In the genomic region with DNA sequence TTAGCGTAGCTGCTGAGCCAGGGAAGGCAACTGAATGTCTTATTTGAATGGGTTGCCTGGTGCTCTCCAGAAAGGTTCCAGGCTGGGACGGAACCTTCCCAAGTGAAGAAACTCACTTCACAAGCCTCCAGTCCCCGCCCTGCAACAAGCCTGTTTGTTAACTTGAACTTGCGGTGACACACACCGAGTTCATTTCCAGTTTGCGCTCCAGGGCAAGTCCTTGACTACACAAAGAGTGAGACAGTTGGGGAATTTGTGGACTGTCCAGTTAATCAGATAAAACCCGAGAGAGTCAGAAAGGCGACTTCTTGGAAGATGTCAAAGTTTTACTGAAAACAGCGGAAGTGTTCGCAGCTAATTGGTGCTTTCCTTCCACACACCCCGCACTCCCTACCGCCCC, we compare ENCODE assay signal across 21 mouse cellular contexts.
DNase-seq lines count a peak whose midpoint lies in the region; ATAC-seq and TF ChIP-seq lines count a peak whose summit lies in the region.
"Had no signal": no experiment of that assay in that cellular context is flagged by ENCODE, and none has a peak within 500 bp of the region (broad histone marks: within the 10 kb centered on the region; RNA-seq: fewer than 3 reads in every experiment).

No protein-coding gene starts in this region.

- WGBS in kidney, adult 2 months: 63% methylated on average over 12 of the region's 12 CpGs
- 65% methylated on average over 12 of the region's 12 CpGs for WGBS in lung, embryonic 14.5 days
- 67% methylated on average over 12 of the region's 12 CpGs for WGBS in lung, adult 2 months
- WGBS in stomach, postnatal 0 days: 59% methylated on average over 12 of the region's 12 CpGs

- ATAC-seq in lung, embryonic 14.5 days (ENCODE audit: insufficient read depth): no peak
- ATAC-seq in stomach, postnatal 0 days (ENCODE audit: low FRiP score, low TSS enrichment): peak; percentile 83
- ATAC-seq in megakaryocyte progenitor cell, adult 5-6 weeks (replicated peaks; ENCODE audit: poor library complexity): no peak
- ATAC-seq: activated CD4-positive, CD25-positive, alpha-beta regulatory T cell, adult 4 months; forebrain, embryonic 14.5 days had no signal

- H3K4me1 ChIP-seq in kidney, adult 2 months (ENCODE audit: control insufficient read depth, insufficient read depth, low read length): peaks cover 19% of the 10 kb centered on the region
- H3K4me1 ChIP-seq in lung, embryonic 14.5 days (ENCODE audit: insufficient read depth): no peaks in the 10 kb centered on the region
- H3K4me1 ChIP-seq in lung, adult 2 months (ENCODE audit: control insufficient read depth, insufficient read depth, low read length): no peaks in the 10 kb centered on the region
- H3K4me1 ChIP-seq in stomach, postnatal 0 days (replicated peaks; ENCODE audit: control insufficient read depth, insufficient read depth): no peaks in the 10 kb centered on the region
- H3K4me1 ChIP-seq: embryonic facial prominence, embryonic 15.5 days; forebrain, embryonic 10.5 days; heart, embryonic 13.5 days had no signal

- H3K36me3 ChIP-seq in kidney, adult 2 months (ENCODE audit: control insufficient read depth, insufficient read depth, low read length): no peaks in the 10 kb centered on the region
- no peaks in the 10 kb centered on the region for H3K36me3 ChIP-seq in lung, embryonic 14.5 days (ENCODE audit: insufficient read depth)
- H3K36me3 ChIP-seq in stomach, postnatal 0 days (ENCODE audit: control insufficient read depth, insufficient read depth, low read length): no peaks in the 10 kb centered on the region
- H3K36me3 ChIP-seq: embryonic facial prominence, embryonic 15.5 days; forebrain, embryonic 10.5 days; heart, embryonic 13.5 days had no signal

- H3K27ac ChIP-seq in kidney, adult 2 months (ENCODE audit: insufficient read depth, low read depth, low read length): peak overlapping the region; percentile 28; the same call in 1 of the 2 replicates
- no peak overlapping the region for H3K27ac ChIP-seq in lung, embryonic 14.5 days (ENCODE audit: low read depth)
- no peak overlapping the region for H3K27ac ChIP-seq in stomach, postnatal 0 days (replicated peaks)
- H3K27ac ChIP-seq: embryonic facial prominence, embryonic 15.5 days; forebrain, embryonic 10.5 days; heart, embryonic 13.5 days had no signal

- H3K27me3 ChIP-seq in kidney, adult 2 months (replicated peaks; ENCODE audit: control insufficient read depth, insufficient read depth, low read length): no peaks in the 10 kb centered on the region
- H3K27me3 ChIP-seq in lung, embryonic 14.5 days (ENCODE audit: insufficient read depth, low read length): no peaks in the 10 kb centered on the region
- H3K27me3 ChIP-seq in stomach, postnatal 0 days (ENCODE audit: control insufficient read depth, insufficient read depth, low read length): no peaks in the 10 kb centered on the region
- H3K27me3 ChIP-seq: embryonic facial prominence, embryonic 15.5 days; heart, embryonic 13.5 days had no signal

- no peak overlapping the region for H3K9ac ChIP-seq in lung, embryonic 14.5 days
- H3K9ac ChIP-seq in stomach, postnatal 0 days (ENCODE audit: low read length): no peak overlapping the region
- H3K9ac ChIP-seq: embryonic facial prominence, embryonic 15.5 days; heart, embryonic 13.5 days had no signal

- no peak for TF ChIP-seq CTCF in kidney, adult 2 months (conservative IDR thresholded peaks at IDR 0.05; ENCODE audit: insufficient read depth, insufficient read length, low read depth, low read length)
- no peak for TF ChIP-seq CTCF in lung, embryonic 14.5 days (IDR thresholded peaks at IDR 0.05; ENCODE audit: low read depth)
- no peak for TF ChIP-seq CTCF in lung, adult 2 months (IDR thresholded peaks at IDR 0.05; ENCODE audit: insufficient read depth, low read length)
- TF ChIP-seq CTCF in stomach, postnatal 0 days (IDR thresholded peaks at IDR 0.05; ENCODE audit: low read depth): no peak

- H3K9me3 ChIP-seq in lung, embryonic 14.5 days (ENCODE audit: low read depth, low read length): no peaks in the 10 kb centered on the region; the same call in 1 of the 2 replicates
- no peaks in the 10 kb centered on the region for H3K9me3 ChIP-seq in stomach, postnatal 0 days (ENCODE audit: control insufficient read depth, low read length)
- H3K9me3 ChIP-seq: embryonic facial prominence, embryonic 15.5 days; forebrain, embryonic 10.5 days had no signal

- no peak for TF ChIP-seq POLR2A in kidney, adult 2 months (IDR thresholded peaks at IDR 0.05; ENCODE audit: low read depth, low read length)
- TF ChIP-seq POLR2A in lung, adult 2 months (IDR thresholded peaks at IDR 0.05; ENCODE audit: borderline replicate concordance, extremely low read depth, low read depth, low read length): no peak

- H3K4me2 ChIP-seq in lung, embryonic 14.5 days: no peak overlapping the region
- H3K4me2 ChIP-seq in stomach, postnatal 0 days (replicated peaks; ENCODE audit: low read depth): no peak overlapping the region
- H3K4me2 ChIP-seq: embryonic facial prominence, embryonic 15.5 days; heart, embryonic 13.5 days had no signal

- peak; percentile 79 for DNase-seq in kidney, adult 2 months
- no peak for DNase-seq in kidney, adult 11 months
- DNase-seq in lung, embryonic 14.5 days: peak; percentile 7
- no peak for DNase-seq in lung, adult 2 months
- peak; percentile 62 for DNase-seq in urinary bladder, postnatal 14 days (ENCODE audit: low spot score)
- no peak for DNase-seq in urinary bladder, postnatal 4 days (ENCODE audit: low spot score in 2 of 2)
- DNase-seq in stomach, postnatal 0 days (ENCODE audit: low spot score): peak; percentile 70
- DNase-seq: adrenal gland, adult 2 months; adrenal gland, postnatal 25 days; cerebellum, adult 2 months; cerebellum, postnatal 14 days; embryo, embryonic 11 days; gastrocnemius, postnatal 36 days; heart, postnatal 36 days had no signal

- TF ChIP-seq EP300 in stomach, postnatal 0 days (optimal IDR thresholded peaks at IDR 0.05): no peak

- no peak overlapping the region for H3K4me3 ChIP-seq in kidney, adult 2 months (ENCODE audit: insufficient read depth, low read depth, low read length)
- no peak overlapping the region for H3K4me3 ChIP-seq in lung, embryonic 14.5 days (ENCODE audit: low read depth, low read length)
- no peak overlapping the region for H3K4me3 ChIP-seq in lung, adult 2 months (replicated peaks; ENCODE audit: extremely low read depth, low read depth, low read length)
- no peak overlapping the region for H3K4me3 ChIP-seq in stomach, postnatal 0 days (ENCODE audit: low read depth, low read length)
- H3K4me3 ChIP-seq: embryonic facial prominence, embryonic 15.5 days; erythroblast, embryonic 14.5 days; forebrain, embryonic 10.5 days; heart, embryonic 13.5 days had no signal

Comparison
In these comparisons a context has a peak if more than half of its experiments do, and no peak if none do; other contexts are left out.
1. DNase-seq: peak in kidney, adult 2 months (single experiment), lung, embryonic 14.5 days (single experiment), urinary bladder, postnatal 14 days (single experiment) and stomach, postnatal 0 days (single experiment); none in kidney, adult 11 months (single experiment), lung, adult 2 months (single experiment) and urinary bladder, postnatal 4 days (0 of 2).